Mouse (Mus musculus) CD4-positive helper T cell, adult 2 months (primary cell): ENCODE measurements around the gene Fam129c.
A peak's percentile ranks its signal among the peaks of the same experiment; 100 is the strongest.

Experiments
- DNase-seq: peaks from one replicate; pipeline ENCODE4 v3.0.0-alpha.2; 2012; ENCODE audit warnings: low read depth, missing footprints, low spot score

Fam129c gene

GRCm38 (mm10) chr8:71597451-71597850, at the start of gene Fam129c:
Gene Fam129c, plus strand, starts transcription at chr8:71597648.
- DNase-seq = no peak

DNA sequence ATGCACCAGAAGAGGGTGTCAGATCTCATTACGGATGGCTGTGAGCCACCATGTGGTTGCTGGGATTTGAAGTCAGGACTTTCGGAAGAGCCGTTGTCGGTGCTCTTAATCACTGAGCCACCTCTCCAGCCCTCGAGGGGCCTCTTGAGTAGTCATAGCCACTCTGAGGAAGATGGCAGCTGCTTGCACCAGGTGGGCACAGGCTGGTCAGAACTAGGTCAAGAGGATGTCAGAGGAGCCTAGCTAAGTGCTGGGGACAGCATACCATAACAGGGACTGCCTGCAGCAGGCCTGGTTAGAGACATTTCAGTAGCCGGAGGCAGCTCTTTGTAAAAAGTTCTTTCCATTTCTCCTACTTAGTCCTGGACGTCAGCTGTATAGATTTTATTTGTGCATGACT, 46.7 kb upstream of the Fam129c start:
- no peak for DNase-seq

GRCm38 (mm10) chr8:71552770-71553169, 44.7 kb upstream of the Fam129c start:
- DNase-seq = no peak

- no peak for DNase-seq
These were observed 43.4 kb upstream of the Fam129c start for GRCm38 (mm10) chr8:71554001-71554400.

- no peak for DNase-seq
These were observed 42.8 kb upstream of the Fam129c start for GRCm38 (mm10) chr8:71554644-71555043.

DNA sequence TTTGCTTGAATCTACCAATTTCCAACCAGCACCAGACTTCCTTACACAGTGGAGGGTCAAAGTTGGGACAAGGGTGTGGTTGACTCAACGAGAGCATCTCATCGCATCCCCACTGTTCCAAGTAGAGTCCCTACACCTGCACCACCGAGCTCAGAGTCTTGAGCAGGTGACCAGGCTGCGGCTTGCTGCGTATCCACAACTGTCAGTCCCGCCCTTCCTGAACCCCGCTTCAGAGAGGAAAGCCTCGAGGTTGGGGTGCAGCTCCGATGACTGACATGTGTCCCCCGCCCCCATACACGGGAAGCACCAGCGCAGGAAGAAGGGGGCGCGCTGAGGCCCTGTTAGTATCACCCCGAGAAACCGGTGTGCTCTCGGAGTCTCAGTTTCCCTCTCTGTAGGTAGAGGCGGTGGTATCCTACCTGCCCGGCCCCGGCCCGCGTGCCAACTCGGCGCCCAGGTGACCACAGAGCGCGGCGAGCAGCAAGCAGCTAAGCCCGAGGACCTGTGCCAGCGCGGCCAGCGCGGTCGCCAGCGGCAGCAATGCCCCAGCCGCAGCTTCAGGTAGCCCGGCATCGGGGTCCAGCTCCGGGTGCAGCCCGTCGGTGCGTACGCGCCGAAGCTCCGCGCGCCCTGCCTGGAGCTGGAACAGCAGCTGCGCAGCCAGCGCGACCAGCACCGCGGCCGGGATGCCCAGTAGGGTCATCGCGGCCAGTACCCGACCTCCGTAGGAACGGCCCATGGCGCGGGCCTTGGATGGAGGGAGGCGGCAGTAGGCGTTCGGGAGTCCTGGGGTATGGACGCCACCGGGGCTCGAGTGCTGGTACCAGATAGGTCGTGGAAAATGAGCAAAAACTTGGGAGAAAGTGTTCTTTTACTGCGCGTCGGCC, 39.1 kb upstream of the Fam129c start, which contains the start of gene Tmem221:
Gene Tmem221 (minus strand): TSS at position 801 of the 887 bp plus-strand sequence.
- peak; percentile 78 for DNase-seq

DNA sequence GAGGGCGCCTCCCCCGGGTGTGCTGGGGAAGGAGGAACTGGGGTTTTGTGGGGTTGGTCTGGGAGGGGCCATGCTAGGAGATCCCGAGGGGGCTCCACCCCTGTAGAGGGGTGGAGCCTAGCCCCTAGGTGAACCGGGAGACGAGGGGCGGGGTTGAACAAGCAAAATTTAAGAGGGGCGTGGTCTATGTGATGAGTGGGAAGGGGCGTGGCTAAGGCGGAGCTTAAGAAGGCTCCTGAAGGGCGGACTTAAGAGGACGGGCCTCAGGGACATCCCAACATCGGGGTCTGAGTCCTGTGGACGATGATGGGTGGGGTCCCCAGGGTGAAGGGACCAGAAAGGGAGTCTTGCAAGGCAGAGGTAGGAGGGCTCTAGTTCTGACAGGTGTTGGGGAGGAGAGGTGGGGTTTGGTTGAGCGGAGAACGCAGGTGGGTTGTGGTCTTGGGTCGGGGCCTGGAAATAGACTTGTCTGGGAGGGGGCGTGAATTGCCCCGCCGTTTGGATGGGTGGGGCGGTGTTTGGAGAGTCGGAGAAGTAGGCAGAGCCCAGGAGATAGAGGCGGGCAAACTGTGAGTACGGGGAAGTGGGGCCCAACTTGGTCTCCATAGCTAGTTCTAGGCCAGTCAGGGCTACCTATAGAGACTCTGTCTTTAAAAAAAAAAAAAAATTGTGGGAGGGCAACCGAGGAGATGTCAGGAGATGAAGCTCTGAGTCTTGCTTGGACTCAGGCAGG, 38.3 kb upstream of the Fam129c start:
- peak; percentile 90 for DNase-seq

- DNase-seq = no peak
These were observed 37.4 kb upstream of the Fam129c start for GRCm38 (mm10) chr8:71560071-71560470.

DNA sequence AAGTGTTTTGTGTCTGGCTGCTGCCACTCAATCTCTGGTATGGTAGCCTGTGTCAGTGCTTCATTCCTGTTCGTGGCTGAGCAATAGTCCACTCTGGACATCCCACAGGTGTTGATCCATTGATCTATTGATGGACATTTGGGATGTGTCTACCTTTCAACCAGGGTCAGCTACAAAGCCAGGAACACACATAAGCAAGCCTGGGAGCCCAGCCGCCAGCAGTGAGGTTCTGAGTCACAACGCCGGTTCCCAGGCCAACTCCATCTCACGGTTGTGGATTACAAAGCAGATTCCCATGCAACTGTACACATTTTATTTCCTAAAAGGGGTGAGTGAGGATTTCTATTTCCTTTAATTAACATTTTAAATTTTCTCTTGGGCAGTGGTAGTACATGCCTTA, 36.7 kb upstream of the Fam129c start:
- no peak for DNase-seq

- peak; percentile 84 for DNase-seq
These were observed 36.0 kb upstream of the Fam129c start for GRCm38 (mm10) chr8:71561401-71561800.

GRCm38 (mm10) chr8:71562751-71563150, 34.7 kb upstream of the Fam129c start:
- DNase-seq = peak; percentile 74

- no peak for DNase-seq
These were observed 33.5 kb upstream of the Fam129c start for GRCm38 (mm10) chr8:71563992-71564391.

GRCm38 (mm10) chr8:71566501-71566900, 30.9 kb upstream of the Fam129c start, which contains the start of gene Nxnl1:
Gene Nxnl1, minus strand, starts transcription at chr8:71566601.
- DNase-seq = no peak

DNA sequence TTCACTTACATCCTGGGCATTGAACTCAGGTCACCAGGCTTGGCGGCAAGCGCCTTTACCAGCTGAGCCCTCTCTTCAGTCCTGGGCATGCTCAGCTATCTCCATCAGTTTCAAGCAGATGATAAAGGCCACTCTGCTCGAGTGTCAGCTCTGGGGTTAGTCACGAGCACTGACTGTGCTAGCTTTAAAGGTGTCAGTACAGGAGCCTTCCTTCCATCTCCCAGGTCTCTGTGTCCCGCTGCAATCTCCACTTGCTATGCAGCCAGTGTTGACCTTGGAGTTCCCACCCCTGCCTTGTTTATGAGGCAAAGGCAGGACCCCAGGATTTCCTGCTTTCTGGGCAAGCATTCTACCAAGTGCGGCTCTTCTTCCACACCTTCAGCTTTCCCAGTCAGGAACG, 29.9 kb upstream of the Fam129c start:
- no peak for DNase-seq

DNA sequence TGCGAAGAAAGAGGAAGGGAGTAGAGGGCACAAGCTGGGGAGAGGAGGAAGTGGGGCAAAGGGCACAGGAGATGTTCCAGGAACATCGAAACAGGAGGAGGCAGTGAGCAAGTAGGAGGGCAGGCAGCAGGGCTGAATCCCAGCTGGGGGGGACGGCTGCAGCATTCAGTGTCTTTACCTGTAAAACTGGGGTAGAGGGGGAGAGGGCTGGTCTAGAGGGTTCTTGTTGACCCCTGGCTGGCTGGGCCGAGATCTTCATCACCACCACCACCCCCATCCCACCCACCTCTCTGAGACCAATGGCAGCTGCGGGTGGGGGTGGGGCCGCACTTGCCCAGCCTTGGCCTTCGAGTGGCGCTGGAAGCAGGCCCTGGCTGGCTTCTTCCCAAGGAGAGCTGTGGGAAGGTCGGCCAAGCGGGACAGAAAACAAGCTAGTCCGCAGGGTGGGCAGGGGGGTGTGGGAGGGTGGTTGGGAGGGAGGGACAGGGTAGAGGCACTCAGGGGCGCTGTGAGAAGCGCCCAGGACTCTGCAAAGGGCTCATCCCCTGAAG, 29.0 kb upstream of the Fam129c start, which contains the start of gene Slc27a1:
Gene Slc27a1 (plus strand): TSS at position 496 of the 551 bp plus-strand sequence.
- no peak for DNase-seq

DNA sequence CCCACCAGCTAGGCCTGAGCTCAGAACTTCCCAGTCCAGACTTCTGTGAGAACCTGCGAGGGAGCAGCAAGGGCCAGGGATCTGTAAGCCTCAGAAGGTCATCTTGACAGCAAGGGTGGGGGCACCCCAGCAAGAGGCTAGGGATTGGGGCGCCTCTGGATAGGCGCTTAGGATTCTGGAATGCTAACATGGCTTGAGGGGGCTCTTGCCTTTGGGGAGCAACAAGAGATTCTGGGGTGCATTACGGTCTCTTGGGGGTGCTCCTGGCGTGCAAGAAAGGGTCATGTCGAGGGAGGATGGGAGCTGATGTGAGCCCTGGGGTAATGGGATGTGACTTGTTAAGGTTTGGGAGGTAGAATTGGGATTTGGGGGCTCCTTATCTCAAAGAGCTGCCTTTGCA, 28.5 kb upstream of the Fam129c start:
- no peak for DNase-seq

DNA sequence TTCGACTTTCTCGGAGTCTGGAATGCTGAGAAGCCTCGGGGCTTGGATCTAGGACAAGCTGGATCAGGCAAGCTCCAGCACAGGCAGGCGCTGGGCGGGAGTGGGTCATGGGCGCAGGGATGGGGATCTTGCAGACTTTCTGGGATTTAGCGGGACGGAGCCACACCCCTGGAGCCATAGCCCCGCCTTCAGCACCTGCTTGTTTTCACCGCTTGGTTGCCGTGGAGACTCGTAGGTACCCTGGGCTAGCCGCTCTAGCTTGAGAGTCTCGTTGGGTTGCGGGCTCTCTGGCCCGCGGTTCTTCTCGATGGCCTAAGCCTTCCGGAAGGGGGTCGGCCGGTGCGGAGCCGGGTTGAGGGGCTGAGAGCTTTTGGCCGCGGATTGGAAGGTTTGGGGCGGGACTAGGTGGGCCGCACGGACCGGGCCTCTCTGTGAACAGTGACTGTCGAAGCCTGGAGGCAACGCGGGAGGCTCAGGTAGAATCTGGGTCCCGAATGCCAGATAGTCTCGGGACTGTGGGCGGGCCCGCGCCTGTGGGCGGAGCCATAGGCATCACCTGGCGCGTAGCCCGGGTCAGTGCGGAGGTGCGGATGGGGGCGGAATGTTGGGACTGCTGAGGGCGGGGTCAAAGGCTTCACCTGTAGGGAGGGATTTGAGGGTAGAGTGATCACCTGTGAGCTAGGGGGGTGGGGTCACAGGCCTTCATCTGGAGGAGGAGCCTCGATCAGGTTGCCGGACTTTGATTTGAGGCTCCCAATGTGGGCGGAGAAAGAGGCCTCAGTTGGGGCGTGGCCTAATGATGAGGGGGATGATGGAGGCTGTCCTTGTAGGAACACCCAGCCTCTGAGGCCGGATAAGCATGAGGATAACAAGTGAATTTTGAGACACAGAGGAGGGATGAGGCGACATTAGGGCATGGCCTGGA, 27.8 kb upstream of the Fam129c start:
- peak; percentile 83 for DNase-seq

DNA sequence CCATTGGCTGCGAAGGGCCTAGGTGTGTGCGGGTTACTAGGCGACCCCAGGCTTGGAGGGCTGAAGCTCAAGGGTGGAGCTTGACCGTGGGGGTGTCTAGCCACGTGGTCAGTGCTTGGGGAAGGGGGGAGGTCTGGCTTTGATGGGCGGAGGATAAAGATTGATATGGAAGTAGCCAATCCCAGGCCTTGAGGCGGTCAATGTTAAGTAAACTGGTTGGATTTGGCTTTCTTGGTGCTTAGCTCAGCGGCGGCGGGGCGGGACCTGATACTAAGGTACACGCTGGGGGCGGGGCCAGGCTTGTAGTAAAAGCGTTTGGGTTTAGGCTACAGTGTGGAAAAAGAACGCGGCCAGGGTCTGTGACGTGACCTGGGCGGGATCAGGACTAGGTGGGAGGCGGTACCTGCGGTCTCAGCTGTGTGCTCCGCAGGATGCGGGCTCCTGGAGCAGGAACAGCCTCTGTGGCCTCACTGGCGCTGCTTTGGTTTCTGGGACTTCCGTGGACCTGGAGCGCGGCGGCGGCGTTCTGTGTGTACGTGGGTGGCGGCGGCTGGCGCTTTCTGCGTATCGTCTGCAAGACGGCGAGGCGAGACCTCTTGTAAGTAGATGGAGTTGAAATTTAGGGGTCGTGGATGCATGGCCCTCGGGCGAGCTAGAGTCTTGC, 27.0 kb upstream of the Fam129c start:
- DNase-seq = peak; percentile 97

GRCm38 (mm10) chr8:71572077-71572476, 25.4 kb upstream of the Fam129c start:
- DNase-seq = no peak

DNA sequence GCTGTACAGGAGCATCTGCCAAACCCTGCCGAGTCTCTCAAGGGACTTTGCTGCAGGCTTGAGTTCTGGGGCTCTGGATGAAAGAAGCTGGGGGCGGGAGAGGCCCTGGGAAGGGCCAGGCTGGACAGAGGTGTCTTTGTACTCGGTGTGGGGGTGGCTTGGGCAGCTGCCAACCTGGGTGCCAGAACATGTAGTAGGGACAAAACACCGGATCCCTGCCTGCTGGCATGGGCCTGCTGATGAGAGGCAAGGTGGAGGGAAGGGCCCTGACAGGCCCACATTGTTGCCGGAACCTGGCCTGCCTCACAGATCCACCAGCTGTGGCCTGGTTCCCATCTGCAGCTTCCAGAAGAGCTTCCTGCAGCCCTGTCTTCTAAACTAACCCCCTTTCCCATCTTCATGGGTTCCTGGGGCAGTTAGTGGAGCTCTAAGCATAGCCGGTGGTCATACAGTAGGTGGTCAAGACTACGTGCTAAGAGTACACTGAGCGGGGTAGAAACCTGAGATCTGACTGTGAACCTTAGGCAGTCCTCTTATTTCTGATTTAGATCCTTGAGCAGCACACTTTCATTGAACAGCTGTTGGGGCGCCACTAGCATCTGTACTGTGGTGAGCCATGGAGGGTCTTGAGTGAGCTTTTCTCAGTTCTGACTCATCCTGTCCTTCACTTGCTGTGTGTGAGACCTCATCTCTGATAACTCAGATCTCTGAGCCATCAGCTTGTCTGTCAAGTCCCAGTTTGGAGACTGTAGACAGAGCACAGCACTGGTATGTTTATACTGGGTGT, 24.4 kb upstream of the Fam129c start:
- no peak for DNase-seq
